Mouse (Mus musculus) CH12.LX (cell line): ENCODE measurements around the gene Aaed1.

Source experiments
- CTCF ChIP-seq, 2 experiments: IDR thresholded peaks in 1 of 2; conservative IDR thresholded peaks in 1 of 2; 2 replicates each; pipeline ENCODE4 v1.5.1; 2011 to 2012; ENCODE audit warnings: low read depth in 2 of 2, low read length in 2 of 2, improper control_type of control experiment in 1 of 2, inconsistent platforms in 1 of 2, mild to moderate bottlenecking in 1 of 2, moderate library complexity in 1 of 2
- EP300 ChIP-seq: IDR thresholded peaks from 2 replicates; pipeline ENCODE4 v1.6.1; 2011; ENCODE audit warnings: low read length, improper control_type of control experiment
- KAT2A ChIP-seq: IDR thresholded peaks from 2 replicates; pipeline ENCODE4 v1.6.1; 2012; ENCODE audit warnings: low read length, improper control_type of control experiment, inconsistent platforms; ENCODE audit not compliant: insufficient replicate concordance

DNA sequence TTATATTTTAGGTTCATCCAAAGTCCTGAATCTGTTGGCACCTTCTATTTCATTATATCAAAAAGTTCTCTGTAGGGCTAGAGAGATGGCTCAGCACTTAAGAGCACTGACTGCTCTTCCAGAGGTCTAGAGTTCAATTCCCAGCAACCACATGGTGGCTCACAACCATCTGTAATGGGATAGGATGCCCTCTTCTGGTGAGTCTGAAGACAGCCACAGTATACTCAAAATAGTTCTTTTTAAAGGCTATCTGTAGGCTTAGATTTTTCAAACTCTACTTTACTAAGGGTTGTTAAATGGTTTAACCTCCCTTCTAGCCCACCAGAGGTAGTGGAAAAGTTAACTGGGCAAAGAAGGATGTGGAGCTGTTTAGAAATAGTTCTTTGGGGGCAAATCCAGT lies 7.3 kb upstream of the Aaed1 start:
- TF ChIP-seq KAT2A (no peak), CTCF (conservative IDR thresholded peaks at IDR 0.05 in 1 of 2, IDR thresholded peaks at IDR 0.05 in 1 of 2; ENCODE audit: low read depth in 2 of 2, low read length in 2 of 2) (peak in 1 of 2 experiments; percentile 15; a peak in 1 of 4 replicates), EP300 (no peak)
